Mouse (Mus musculus) limb, embryonic 14.5 days (tissue): ENCODE measurements around the gene Il6ra. TPM values are rescaled to one million over a fixed set of nuclear protein-coding genes. Genes with fewer than 3 reads are reported as not detected.

Experiments used
- ATAC-seq: fragments of 200-750 bp; cut with Nextera tagmentation; 2 replicates; pipeline ENCODE4 v1.8.0; 2017; ENCODE audit warnings: low read depth, moderate number of reproducible peaks, moderate TSS enrichment; ENCODE audit not compliant: low FRiP score
- DNase-seq: peaks from one replicate; pipeline ENCODE4 v3.0.0-alpha.2; 2015; ENCODE audit warnings: low spot score
- H3K27ac ChIP-seq: fragments of 300-500 bp; sonication (generic); replicated peaks from 2 replicates; pipeline ENCODE4 v1.5.1; 2014; ENCODE audit warnings: low read depth, mild to moderate bottlenecking, low read length, moderate library complexity, mixed read lengths
- H3K27me3 ChIP-seq: fragments of 300-500 bp; sonication (generic); 2 replicates; pipeline ENCODE4 v1.6.1; 2014; ENCODE audit warnings: low read length, mixed read lengths; ENCODE audit not compliant: control insufficient read depth, insufficient read depth
- H3K36me3 ChIP-seq: fragments of 300-500 bp; sonication (generic); 2 replicates; pipeline ENCODE4 v1.6.1; 2014; ENCODE audit warnings: mild to moderate bottlenecking, low read length, moderate library complexity, mixed read lengths; ENCODE audit not compliant: control insufficient read depth, insufficient read depth
- H3K4me1 ChIP-seq: fragments of 300-500 bp; sonication (generic); 2 replicates; pipeline ENCODE4 v1.6.1; 2014; ENCODE audit warnings: antibody characterized with exemption, low read length, mixed read lengths; ENCODE audit not compliant: control insufficient read depth, insufficient read depth
- H3K4me2 ChIP-seq: fragments of 300-500 bp; sonication (generic); replicated peaks from 2 replicates; pipeline ENCODE4 v1.6.1; 2014; ENCODE audit warnings: low read depth, mild to moderate bottlenecking, low read length, moderate library complexity; ENCODE audit not compliant: severe bottlenecking
- H3K4me3 ChIP-seq: fragments of 300-500 bp; sonication (generic); replicated peaks from 2 replicates; pipeline ENCODE4 v1.5.1; 2014; ENCODE audit warnings: low read length
- H3K9ac ChIP-seq: fragments of 300-500 bp; sonication (generic); 2 replicates; pipeline ENCODE4 v1.6.1; 2014; ENCODE audit warnings: mild to moderate bottlenecking, low read depth, low read length, moderate library complexity; ENCODE audit not compliant: severe bottlenecking
- H3K9me3 ChIP-seq: fragments of 300-500 bp; sonication (generic); 2 replicates; pipeline ENCODE4 v1.6.1; 2016; ENCODE audit warnings: low read length; ENCODE audit not compliant: control insufficient read depth
- POLR2A ChIP-seq: fragments of 200-500 bp; IDR thresholded peaks from 2 replicates; pipeline ENCODE4 v1.8.0; 2012; ENCODE audit warnings: inconsistent platforms, mild to moderate bottlenecking, moderate library complexity, borderline replicate concordance; ENCODE audit not compliant: insufficient read depth, insufficient read length; ENCODE audit errors: extremely low read depth
- WGBS: fragments of 180-500 bp; shearing (Covaris S2); extraction: QIAGEN DNeasy Blood & Tissue Kit; methylation state at CpG from one replicate; pipeline ENCODE4 v1.1.7; 2014; 5-methylcytosine and 5-hydroxymethylcytosine counted together
- polyA plus RNA-seq, 2 experiments: library from polyadenylated mRNA; depleted of rRNA in 1 of 2; stranded (reverse) in 1 of 2; unstranded in 1 of 2; fragments of >200 nt; fragmentation: Nextera tagmentation in 1 of 2; extraction: Ambion mirVana in 1 of 2; gene quantifications; 2 replicates each; pipeline versions ENCODE4 v1.2.1 to v1.2.3; 2012 to 2014

Il6ra gene
- polyA plus RNA-seq, 2 experiments = 1.2 to 1.3 TPM

GRCm38 (mm10) chr3:89875781-89876180 is 37.2 kb downstream of the Il6ra start:
- H3K36me3 ChIP-seq = no peaks in the 10 kb centered on the region
- WGBS = 73% methylated on average over 8 of the region's 8 CpGs

GRCm38 (mm10) chr3:89875021-89875420 is 38.0 kb downstream of the Il6ra start:
- H3K36me3 ChIP-seq = no peaks in the 10 kb centered on the region
- DNase-seq (no peak), ATAC-seq (no peak)
- H3K27ac ChIP-seq = no peak overlapping the region
- no peaks in the 10 kb centered on the region for H3K27me3 ChIP-seq
- WGBS = 85% methylated on average over 9 of the region's 9 CpGs
- peaks cover 3% of the 10 kb centered on the region; the same call in 1 of the 2 replicates for H3K4me1 ChIP-seq
- H3K4me2 ChIP-seq = no peak overlapping the region
- no peak for TF ChIP-seq POLR2A
- no peak overlapping the region for H3K9ac ChIP-seq
- H3K9me3 ChIP-seq = no peaks in the 10 kb centered on the region
- H3K4me3 ChIP-seq = no peak overlapping the region

More at GRCm38 (mm10) chr3:89875781-89876180, 37.2 kb downstream of the Il6ra start:
- no peaks in the 10 kb centered on the region for H3K27me3 ChIP-seq
- DNase-seq (no peak), ATAC-seq (no peak)
- no peaks in the 10 kb centered on the region for H3K9me3 ChIP-seq
- no peak overlapping the region for H3K4me3 ChIP-seq
- no peak overlapping the region for H3K27ac ChIP-seq
- no peak overlapping the region for H3K9ac ChIP-seq
- H3K4me1 ChIP-seq = peaks cover 1% of the 10 kb centered on the region; the same call in 1 of the 2 replicates
- no peak for TF ChIP-seq POLR2A
- H3K4me2 ChIP-seq = no peak overlapping the region

GRCm38 (mm10) chr3:89874076-89874475 is 38.9 kb downstream of the Il6ra start:
- DNase-seq (no peak), ATAC-seq (no peak)
- H3K27ac ChIP-seq = no peak overlapping the region

GRCm38 (mm10) chr3:89872684-89873083 is 40.3 kb downstream of the Il6ra start:
- no peaks in the 10 kb centered on the region for H3K9me3 ChIP-seq
- peaks cover 18% of the 10 kb centered on the region for H3K4me1 ChIP-seq
- H3K9ac ChIP-seq = no peak overlapping the region
- DNase-seq = no peak
- no peak overlapping the region for H3K4me3 ChIP-seq
- TF ChIP-seq POLR2A = no peak
- 77% methylated on average over 6 of the region's 6 CpGs for WGBS
- no peak overlapping the region for H3K4me2 ChIP-seq
- H3K36me3 ChIP-seq = no peaks in the 10 kb centered on the region
- no peak for ATAC-seq
- H3K27ac ChIP-seq = no peak overlapping the region
- no peaks in the 10 kb centered on the region for H3K27me3 ChIP-seq

More at GRCm38 (mm10) chr3:89874076-89874475, 38.9 kb downstream of the Il6ra start:
- H3K4me3 ChIP-seq = no peak overlapping the region
- H3K9ac ChIP-seq = no peak overlapping the region
- WGBS = 89% methylated on average over 5 of the region's 5 CpGs
- H3K4me1 ChIP-seq = peaks cover 8% of the 10 kb centered on the region; the same call in 1 of the 2 replicates
- H3K9me3 ChIP-seq = no peaks in the 10 kb centered on the region
- no peak for TF ChIP-seq POLR2A
- no peak overlapping the region for H3K4me2 ChIP-seq
- H3K36me3 ChIP-seq = no peaks in the 10 kb centered on the region
- no peaks in the 10 kb centered on the region for H3K27me3 ChIP-seq

GRCm38 (mm10) chr3:89872209-89872608 is 40.8 kb downstream of the Il6ra start:
- Histone ChIP-seq H3K4me2 (no peak overlapping the region), H3K27ac (no peak overlapping the region), H3K4me3 (no peak overlapping the region), H3K9me3 (no peaks in the 10 kb centered on the region), H3K9ac (no peak overlapping the region), H3K36me3 (no peaks in the 10 kb centered on the region), H3K27me3 (no peaks in the 10 kb centered on the region), H3K4me1 (peaks cover 18% of the 10 kb centered on the region)
- 71% methylated on average over 7 of the region's 7 CpGs for WGBS
- ATAC-seq = no peak
- no peak for TF ChIP-seq POLR2A
- DNase-seq = no peak

GRCm38 (mm10) chr3:89871339-89871914 is 41.6 kb downstream of the Il6ra start:
- Histone ChIP-seq H3K9ac (no peak overlapping the region), H3K4me2 (no peak overlapping the region), H3K4me3 (no peak overlapping the region), H3K27ac (no peak overlapping the region), H3K36me3 (no peaks in the 10 kb centered on the region), H3K9me3 (no peaks in the 10 kb centered on the region), H3K4me1 (peaks cover 18% of the 10 kb centered on the region), H3K27me3 (no peaks in the 10 kb centered on the region)
- no peak for ATAC-seq
- DNase-seq = no peak
- TF ChIP-seq POLR2A = no peak
- WGBS = 66% methylated on average over 8 of the region's 8 CpGs
